Mouse (Mus musculus): Measurements from ENCODE around the gene Os9. TPM values are rescaled to one million over a fixed set of nuclear protein-coding genes. Genes with fewer than 3 reads are reported as not detected.
A peak's percentile ranks its signal among the peaks of the same experiment; 100 is the strongest.

Gene Os9
- total RNA-seq, 2 experiments from 2014 or later: 42.3 to 170 TPM

DNA sequence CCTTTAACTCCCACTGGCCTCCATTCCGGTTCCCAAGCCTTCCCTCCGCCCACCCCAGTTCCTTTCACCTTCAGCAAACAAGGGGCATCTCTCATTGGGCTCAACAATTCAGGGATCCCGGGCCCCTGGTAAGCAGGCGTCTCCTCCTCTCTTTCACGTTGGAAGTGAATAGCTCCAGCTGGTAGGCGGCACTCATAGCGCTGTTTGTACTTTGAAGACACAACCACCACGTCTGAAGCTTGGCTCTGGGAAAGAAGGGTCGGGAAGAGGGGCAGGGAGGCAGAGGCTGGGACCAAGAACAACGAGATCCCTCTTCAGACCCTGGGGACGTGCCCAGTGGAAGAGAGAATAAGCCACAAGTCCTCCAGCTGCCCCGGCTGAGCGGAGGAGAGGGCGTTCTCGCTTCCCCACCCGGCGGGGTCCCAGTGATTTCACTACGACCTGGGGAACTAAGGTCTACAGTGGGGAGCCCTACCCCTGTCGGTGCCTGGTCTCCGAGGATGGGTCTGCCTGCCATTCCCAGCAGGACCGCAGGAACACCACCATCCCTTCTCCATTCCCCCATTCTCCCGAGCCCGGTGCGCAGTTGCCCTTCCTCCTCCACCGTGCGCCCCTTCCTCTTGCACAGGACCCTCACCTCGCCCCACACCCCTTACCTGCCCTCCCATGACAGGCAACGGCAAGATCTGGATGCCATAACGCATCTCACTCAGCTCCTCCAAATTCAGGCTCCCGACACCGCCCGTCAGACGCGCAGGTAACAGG, 448 bp downstream of the Os9 start:
- ATAC-seq (ENCODE audit: poor library complexity, severe bottlenecking): peak; percentile 9

DNA sequence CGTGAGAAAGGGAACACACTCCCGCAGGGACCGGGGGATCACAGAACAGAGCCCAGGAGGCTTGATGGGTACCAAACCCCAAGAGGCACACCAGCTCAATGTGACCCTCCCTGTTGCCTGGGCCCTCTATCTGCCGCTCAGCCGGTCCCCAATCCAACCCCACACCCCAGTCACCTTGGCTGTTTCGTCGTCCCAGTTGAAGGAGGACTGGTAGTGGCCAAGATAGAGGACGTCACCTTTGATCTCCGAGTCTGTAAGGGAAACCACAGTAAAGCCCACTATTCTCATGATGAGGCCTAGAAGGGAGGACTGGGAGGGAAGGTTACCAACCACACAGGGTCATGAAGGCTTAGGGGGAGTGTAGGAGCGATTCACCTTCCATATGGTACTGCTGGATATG, 1.7 kb downstream of the Os9 start:
- ATAC-seq (ENCODE audit: poor library complexity, severe bottlenecking): no peak

DNA sequence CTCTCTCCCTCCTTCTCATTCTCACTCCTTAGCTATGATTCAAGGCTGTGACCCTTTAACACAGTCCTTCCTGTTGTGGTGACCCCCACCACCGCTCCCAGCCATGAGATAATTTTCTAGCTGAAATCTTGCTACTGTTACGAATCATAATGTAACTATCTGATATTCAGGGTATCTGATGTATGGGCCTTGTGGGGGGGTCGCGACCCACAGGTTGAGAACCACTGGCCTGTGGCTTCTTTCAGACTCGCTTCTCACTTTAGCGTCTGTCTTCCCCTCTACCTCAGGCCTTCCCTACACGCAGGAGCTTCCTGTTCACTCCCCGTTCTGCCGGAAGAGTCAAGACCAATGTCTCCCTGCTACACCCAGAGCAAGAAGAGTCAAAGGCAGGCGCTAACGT, 2.5 kb downstream of the Os9 start:
- ATAC-seq (ENCODE audit: poor library complexity, severe bottlenecking): no peak

DNA sequence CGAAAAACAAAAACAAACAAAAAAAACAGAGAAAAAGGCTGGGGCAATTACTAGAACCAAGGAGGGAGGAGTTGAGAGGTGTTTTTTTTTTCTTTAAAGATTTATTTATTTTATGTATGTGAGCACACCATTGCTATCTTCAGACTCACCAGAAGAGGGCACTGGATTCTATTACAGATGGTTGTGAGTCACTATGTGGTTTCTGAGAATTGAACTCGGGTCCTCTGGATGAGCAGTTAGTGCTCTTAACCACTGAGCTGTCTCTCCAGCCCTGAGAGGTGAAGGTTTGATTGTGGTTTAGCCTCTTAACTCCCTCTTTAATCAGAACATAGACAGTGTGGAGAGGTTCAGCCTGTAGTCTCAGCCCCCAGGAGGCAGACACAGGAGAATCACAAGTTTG, 5.9 kb downstream of the Os9 start:
- ATAC-seq (ENCODE audit: poor library complexity, severe bottlenecking): 0 out of 2 replicates have a peak, but pooled peaks have one; percentile 24

DNA sequence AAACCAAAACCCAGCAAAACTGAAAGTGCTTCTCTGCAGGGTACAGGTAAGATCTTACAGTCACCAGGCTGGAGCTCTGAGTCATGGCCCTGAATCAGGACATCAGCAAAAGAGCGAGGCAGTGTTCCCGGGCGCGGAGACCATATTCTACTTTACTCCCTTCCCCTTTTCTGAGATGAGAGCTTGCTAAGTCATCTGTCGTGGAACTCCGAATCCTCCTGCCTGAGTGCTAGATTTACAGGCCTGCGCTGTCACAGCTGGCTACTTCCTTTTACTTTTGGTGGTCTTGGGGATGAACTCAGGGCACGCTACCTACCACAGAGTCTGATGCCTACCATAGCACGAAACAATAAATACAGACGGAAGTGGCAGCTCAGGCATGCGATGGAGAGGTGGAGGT, 6.5 kb downstream of the Os9 start:
- ATAC-seq (ENCODE audit: poor library complexity, severe bottlenecking): peak; percentile 63

DNA sequence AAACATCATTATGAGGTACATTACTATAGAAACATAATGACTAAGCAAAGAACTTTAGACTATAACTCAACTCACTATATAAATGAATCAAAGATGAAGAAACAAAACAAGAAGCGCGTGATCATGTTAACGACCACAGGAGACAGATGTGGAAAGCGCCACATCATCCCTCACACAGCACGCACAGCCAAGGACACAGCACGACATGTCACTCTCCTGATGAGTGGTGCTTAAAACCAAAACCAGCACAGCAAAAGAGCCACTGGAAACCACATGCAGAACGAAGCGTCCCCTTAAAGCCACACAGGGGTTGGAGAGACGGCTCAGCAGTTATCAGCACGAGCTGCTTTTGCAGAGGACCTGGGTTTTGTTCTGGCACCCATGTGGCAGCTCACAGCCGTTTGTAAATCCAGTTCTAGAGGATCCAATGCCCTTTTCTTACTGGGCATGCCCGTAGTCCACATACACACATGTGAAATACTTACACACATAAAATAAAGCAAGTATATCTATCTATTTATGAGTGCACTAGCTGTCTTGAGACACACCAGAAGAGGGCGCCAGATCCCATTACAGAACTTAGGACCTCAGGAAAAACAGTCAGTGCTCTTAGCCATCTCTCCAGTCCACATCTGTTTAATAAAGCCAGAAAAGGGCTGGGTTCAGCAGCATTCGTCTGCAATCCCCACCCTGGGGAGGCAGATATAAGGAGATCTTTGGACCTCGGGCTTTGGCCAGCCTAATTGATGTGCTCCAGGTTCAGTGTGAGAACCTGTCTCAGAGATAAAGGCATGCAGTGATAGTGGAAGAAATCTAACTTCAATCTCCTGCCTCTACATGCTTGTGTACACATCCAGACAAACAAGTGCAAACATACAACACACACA, 9.7 kb downstream of the Os9 start:
- no peak for ATAC-seq (ENCODE audit: poor library complexity, severe bottlenecking)

DNA sequence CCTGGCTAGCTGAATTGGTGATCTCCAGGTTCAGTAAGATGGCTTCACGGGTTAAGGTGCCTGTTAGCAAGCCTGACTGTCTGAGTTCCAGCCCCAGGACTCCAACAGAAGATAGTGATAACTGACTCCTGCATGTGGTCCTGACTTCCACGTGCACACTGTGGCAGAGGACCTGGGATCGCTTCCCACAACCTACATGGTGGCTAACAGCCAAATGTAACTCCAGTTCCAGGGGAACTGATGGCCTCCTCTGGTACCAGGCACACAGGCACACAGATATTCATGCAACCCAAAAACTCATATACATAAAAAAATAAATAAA, 12.7 kb downstream of the Os9 start:
- ATAC-seq (ENCODE audit: poor library complexity, severe bottlenecking): no peak

DNA sequence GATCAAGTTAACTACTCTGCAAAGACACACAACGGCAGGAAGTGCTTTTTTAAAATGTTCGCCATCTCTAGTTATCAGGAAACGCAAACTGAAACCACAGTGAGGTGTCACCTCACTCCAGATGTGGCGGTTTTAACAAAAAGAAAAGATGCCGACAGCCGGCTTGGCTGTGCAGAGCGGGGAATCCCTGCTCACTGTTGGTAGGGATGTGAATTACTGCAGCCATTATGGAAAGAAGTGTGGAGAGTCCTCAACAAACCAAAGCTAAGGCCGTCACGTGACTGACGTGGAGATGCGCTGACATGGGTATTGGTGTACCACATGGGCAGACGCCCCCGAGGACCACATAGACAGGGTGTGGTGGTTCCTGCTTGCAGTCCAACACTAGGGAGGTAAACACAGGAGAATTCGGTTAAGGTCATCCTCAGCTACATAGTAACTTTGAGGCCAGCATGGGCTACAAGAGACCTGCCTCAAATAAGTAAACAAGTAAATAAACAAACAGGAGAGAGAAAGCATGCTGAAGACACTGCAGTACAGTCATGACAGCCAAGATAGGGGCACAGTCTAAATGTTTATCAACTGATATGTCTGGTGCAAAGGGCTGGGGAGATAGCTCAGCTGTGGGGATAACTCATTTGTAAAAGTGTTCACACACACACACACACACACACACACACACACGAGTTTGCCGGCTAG, 13.2 kb downstream of the Os9 start:
- ATAC-seq (ENCODE audit: poor library complexity, severe bottlenecking): peak; percentile 9; the same call in 1 of the 2 replicates

DNA sequence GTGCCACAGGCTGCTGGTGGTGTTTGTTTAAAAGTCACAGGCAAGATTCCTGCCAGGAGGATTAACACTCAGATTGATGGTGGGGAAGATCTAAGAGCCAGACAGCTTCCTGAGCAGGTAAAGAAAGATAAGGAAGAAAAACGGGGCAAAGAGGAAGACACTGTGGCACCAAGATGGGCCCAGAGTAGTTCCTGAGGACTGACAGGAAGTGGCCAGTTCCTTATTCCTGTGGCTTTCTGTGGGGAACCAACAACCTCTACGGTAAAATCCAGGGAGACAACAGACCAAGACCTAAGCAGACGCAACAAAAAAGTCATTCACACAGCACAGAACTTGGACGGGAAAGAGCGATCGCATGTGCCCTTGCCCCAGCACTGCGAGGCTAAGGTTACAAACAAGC, 17.3 kb downstream of the Os9 start:
- peak; percentile 74 for ATAC-seq (ENCODE audit: poor library complexity, severe bottlenecking)

DNA sequence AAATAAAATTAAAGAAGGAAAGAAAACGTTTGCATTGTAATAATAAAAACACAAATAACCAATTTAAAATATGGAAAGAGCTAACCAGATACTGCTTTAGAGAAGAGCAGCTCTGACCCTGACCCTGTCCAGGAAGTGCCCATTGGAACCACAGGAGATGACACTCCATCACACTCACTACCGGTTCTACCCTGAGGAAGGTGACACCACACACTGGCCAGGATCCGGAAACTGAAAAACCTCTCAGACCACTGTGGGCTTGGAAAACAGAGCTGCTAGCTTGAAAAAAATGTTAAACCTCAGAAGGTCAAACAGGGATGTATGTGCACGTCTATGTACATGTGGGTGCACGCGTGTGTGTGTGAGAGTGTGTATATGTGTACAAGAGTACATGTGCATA, 19.8 kb downstream of the Os9 start:
- ATAC-seq (ENCODE audit: poor library complexity, severe bottlenecking): peak; percentile 58

DNA sequence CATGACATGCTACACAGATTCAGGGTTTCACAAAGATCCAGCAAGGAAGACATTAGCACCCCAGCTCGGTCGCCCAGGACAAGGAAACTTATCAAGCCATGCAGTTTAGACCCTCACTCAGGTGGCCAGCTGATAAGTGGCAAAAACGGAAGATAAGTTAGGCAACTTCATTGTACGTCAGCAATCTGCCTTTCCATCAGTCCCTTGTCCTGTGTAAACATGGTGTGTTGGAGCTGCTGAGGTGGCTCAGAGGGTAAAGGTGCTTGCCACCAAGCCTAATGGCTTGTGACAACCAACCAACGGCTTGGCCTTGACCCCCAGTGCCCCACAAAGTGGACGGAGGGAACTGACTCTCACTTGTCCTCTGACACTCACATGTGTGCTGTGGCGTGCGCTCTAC, 20.5 kb downstream of the Os9 start:
- peak; percentile 30 for ATAC-seq (ENCODE audit: poor library complexity, severe bottlenecking)

DNA sequence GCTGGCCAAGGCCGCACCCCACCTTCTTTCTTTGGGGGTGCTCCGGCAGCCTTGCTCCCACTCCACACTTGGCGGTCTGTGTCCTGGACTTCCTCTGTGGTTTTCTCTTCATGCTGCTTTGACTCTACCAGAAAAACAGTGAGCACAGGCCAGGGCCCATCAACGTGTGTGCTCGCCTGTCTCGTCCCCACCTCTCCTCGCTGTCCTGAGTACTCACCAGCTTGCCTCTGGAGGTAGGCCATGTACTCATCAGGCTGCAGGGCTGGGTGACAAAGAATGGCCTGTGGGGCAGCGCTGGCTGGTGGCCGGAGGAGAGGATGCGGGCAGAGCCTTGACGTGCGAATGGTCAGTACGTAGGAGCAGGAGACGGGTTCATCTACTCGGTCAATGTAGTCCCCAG, 21.1 kb downstream of the Os9 start:
- peak; percentile 14; the same call in 1 of the 2 replicates for ATAC-seq (ENCODE audit: poor library complexity, severe bottlenecking)

DNA sequence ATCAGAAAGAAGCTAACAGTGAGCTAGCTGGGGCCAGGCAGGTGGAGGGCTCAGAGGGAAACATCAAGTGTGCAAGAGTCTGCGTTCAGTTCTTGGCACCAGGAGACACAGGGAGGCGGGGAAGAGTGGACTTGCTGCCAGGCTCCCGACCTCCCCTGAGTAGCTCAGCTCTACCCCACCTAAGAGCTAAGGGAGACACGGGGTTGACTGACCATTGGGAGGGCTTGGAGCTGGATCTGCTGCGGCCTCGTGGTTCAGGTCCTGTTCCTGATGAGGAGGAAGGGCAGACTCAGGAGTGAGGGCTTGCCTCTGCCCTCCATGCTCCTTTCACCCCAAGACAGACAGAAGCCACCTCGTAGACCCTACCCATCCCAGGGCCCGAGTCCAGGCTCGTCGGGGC, 21.7 kb downstream of the Os9 start:
- no peak for ATAC-seq (ENCODE audit: poor library complexity, severe bottlenecking)

DNA sequence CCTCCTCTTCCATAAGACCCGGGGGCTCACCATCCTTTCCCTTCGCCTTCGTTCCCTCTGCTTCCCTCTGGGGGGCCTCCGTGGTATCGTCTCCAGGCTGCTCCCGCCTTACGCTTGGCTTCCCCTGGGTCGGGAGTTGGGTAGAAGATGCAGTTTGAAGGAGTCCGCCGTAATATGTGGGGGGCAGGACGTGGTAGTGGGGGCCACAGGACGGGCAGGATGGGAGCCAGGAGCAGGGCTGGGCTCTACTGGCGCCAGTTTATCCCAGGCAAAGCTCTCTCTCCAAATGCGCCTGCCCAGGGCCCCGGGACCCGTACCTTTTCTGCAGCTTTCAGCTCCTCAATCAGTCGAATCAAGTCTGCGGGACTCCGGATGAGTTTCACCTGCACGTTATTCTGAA, 22.4 kb downstream of the Os9 start:
- no peak for ATAC-seq (ENCODE audit: poor library complexity, severe bottlenecking)

DNA sequence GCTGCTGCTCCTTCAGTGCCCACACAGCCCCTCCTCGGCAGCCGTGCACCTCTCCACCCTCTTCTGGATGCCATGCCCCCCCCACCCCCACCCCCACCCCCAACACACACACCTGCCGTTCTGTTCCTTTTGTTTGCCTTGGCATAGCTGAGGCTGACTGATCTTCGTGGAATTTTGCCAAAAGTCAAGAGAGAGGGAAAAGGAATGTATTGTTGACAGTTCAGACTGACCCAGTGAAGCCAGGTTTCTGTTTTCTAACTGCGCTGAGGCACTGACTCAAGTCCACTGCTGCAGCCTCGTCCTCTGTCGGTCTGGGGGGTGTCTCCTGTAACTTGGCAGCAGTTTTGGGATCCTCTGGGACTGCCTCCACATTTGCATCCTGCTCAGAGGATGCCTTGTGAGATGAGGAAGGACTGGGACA, 26.5 kb downstream of the Os9 start:
- ATAC-seq (ENCODE audit: poor library complexity, severe bottlenecking): no peak

DNA sequence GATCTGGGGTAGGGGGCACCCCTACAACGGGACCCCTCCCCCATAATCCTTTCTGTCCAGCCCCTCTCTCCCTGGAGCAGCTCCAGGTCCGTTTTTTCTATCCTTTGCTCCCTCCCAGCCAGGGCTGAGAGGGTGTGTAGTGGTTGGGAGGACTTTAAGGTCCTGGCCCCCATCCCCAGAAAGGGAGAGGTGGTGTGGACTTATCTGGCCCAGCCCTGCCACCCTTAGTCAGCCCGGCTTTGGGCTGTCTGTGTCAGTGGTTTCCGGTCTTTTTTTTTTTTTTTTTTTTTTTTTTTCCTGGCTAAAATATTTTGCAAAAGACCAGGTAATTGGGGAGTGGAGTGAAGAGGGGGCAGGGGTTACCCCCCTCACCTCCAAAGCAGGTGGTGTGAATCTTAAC, 28.2 kb downstream of the Os9 start:
- no peak for ATAC-seq (ENCODE audit: poor library complexity, severe bottlenecking)

DNA sequence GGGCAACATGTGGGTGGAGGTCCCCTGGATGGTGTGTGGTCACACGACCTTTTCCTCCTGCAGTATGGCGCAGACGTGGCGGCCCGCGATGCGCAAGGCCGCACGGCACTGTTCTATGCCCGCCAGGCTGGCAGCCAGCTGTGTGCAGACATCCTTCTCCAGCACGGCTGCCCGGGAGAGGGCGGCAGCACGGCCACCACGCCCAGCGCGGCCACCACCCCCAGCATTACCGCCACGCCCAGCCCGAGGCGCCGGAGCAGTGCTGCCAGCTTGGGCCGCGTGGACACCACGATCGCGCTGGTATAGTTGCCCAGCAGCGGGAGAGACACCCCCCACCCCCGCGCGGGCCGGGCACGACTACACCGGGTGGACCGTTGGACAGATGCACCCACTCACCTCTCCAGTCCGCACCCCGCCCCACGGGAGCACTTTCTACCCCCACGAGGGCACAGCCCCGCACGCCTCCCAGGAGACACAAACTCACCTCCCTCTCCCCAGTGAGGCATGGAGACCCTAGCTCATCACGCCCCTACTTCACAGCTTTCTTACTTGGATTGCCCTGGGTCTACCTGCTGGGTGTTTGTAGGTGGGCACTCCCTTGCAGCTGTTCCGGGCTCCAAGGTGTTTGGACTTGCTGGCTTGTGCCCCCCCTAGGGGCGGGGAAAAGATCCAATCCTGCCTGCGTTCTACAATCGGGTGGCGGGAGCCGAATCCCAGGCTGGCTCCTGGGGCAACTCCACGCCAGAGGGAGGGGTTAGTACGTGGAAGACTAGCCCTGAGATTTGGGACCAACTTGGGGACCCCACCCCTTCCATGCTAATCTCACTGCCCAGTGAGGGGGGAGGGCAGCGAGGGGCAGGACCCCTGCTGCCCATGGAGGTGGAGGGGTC, 29.2 kb downstream of the Os9 start:
- no peak for ATAC-seq (ENCODE audit: poor library complexity, severe bottlenecking)

DNA sequence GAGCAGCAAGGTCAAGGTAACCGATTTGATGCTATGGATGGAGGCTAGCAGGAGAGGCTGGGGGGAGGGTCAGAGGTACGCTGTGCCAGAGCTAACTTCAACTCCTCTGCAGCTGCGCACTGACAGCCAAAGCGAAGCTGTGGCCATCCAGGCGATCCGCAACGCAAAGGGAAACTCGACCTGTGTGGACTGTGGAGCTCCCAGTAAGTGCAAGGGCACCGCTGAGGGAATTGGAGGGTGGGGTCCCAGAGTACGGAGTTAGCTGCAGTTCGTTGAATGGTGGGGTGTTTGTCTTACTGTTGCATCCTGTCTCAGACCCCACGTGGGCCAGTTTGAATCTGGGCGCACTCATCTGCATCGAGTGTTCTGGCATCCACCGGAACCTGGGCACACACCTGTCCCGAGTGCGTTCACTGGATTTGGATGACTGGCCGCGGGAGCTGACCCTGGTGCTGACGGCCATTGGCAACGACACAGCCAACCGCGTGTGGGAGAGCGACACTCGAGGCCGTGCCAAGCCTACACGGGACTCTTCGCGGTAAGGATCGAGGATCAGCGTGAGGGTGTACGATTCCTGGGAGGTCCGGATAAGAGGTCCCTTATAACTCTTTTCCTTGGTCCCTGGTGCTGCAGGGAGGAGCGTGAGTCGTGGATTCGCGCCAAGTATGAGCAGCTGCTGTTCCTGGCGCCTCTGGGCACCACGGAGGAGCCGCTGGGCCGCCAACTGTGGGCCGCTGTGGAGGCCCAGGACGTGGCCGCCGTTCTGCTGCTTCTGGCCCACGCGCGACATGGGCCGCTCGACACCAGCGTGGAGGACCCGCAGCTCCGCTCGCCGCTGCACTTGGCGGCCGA, 30.1 kb downstream of the Os9 start:
- ATAC-seq (ENCODE audit: poor library complexity, severe bottlenecking): no peak

DNA sequence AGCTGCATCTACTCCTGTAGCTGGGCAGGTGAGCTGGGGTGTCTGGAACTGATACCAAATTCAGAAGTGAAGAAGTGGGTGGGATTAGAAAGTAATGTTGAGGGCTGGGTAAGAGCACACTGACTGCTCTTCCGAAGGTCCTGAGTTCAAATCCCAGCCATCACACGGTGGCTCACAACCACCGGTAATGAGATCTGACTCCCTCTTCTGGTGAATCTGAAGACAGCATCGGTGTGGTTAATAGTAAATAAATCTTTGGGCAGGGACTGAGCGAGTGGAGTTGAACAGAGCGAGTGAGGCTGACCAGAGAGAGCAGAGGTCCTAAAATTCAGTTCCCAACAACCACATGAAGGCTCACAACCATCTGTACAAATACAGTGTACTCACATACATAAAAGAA, 35.3 kb downstream of the Os9 start:
- ATAC-seq (ENCODE audit: poor library complexity, severe bottlenecking): no peak

DNA sequence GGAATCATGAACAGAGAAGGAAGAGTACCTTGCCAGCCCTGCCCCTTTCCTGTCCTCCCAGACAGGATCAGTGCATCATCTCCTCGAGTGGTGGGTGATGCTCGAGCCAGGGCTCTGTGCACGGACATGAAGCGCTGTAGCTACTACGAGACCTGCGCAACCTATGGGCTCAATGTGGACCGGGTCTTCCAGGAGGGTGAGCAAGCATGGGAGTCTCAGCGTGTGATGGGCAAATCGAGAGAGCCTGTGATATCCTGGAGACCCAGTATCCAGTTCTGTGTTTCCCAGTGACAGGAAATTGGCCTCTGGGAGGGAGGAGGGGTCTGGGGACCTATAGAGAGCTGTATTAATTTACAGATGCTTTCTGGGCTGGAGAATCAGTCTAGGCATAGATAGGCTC, 35.9 kb downstream of the Os9 start:
- no peak for ATAC-seq (ENCODE audit: poor library complexity, severe bottlenecking)

Data from megakaryocyte, adult 5-6 weeks (primary cell).